Mouse (Mus musculus): ENCODE measurements around the gene Cars.

Cars gene

GRCm38 (mm10) chr7:143511335-143511712, 88.6 kb downstream of the Cars start:
- DNase-seq (ENCODE audit: inconsistent ontology term) = no peak

- DNase-seq (ENCODE audit: inconsistent ontology term) = no peak
Measured at GRCm38 (mm10) chr7:143510593-143511334, 89.1 kb downstream of the Cars start.

DNA sequence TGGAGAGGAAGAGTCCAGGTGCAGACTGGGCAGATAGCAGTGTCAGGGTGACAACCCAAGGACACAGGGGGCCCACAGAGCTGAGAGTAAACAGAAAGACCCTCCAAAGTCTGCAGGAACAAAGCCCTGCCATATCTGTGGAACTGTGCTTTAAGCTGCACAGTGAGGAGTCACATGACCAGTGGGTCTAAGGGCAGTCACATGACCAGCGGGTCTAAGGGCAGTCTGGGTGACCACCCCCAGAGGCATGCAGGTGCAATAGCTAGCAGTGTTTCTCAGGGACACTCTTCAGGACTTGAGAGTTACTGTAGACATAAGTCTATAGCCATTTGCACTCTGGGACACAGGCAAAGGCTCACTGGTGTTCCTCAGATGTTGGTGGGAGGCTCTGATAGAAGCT, 90.3 kb downstream of the Cars start:
- no peak for DNase-seq (ENCODE audit: inconsistent ontology term)
